Mouse (Mus musculus): Measurements from ENCODE around the gene Plcd1. TPM values are rescaled to one million over a fixed set of nuclear protein-coding genes. Genes with fewer than 3 reads are reported as not detected.
A peak's percentile ranks its signal among the peaks of the same experiment; 100 is the strongest.

Gene Plcd1
- total RNA-seq, 2 experiments from 2014 or later: not detected

- peak; percentile 61 for ATAC-seq (replicated peaks; ENCODE audit: poor library complexity, severe bottlenecking)
These were observed 63.7 kb downstream of the Plcd1 start for GRCm38 (mm10) chr9:119029568-119029967.

- peak; percentile 75 for ATAC-seq (replicated peaks; ENCODE audit: poor library complexity, severe bottlenecking)
These were observed 64.8 kb downstream of the Plcd1 start for GRCm38 (mm10) chr9:119028226-119029195.

- no peak for ATAC-seq (replicated peaks; ENCODE audit: poor library complexity, severe bottlenecking)
These were observed 66.0 kb downstream of the Plcd1 start for GRCm38 (mm10) chr9:119027337-119027736.

GRCm38 (mm10) chr9:119025832-119026331, 67.4 kb downstream of the Plcd1 start:
- ATAC-seq (replicated peaks; ENCODE audit: poor library complexity, severe bottlenecking): no peak

GRCm38 (mm10) chr9:119025263-119025662, 68.0 kb downstream of the Plcd1 start:
- no peak for ATAC-seq (replicated peaks; ENCODE audit: poor library complexity, severe bottlenecking)

- ATAC-seq (replicated peaks; ENCODE audit: poor library complexity, severe bottlenecking): no peak
These were observed 71.6 kb downstream of the Plcd1 start for GRCm38 (mm10) chr9:119021731-119022130.

Other genes starting within 250 kb of the Plcd1 start
- gene Ctdspl, start 167.0 kb downstream of the Plcd1 start, total RNA-seq (2014; fragmentation: Nextera tagmentation): 25.4 and 28.7 TPM in 2 replicates
- 6.5 and 7.9 TPM in 2 replicates for gene Ctdspl, start 167.0 kb downstream of the Plcd1 start, total RNA-seq (2017)
- 33.5 and 42.4 TPM in 2 replicates for gene Vill, start 40.7 kb downstream of the Plcd1 start, total RNA-seq (2014; fragmentation: Nextera tagmentation)
- 23.7 and 34.9 TPM in 2 replicates for gene Vill, start 40.7 kb downstream of the Plcd1 start, total RNA-seq (2017)
- 0.06 and 0.32 TPM in 2 replicates for gene Dlec1, start 9.0 kb upstream of the Plcd1 start, total RNA-seq (2014; fragmentation: Nextera tagmentation)
- gene Dlec1, start 9.0 kb upstream of the Plcd1 start, total RNA-seq (2017): 0.26 and 0.67 TPM in 2 replicates
- not detected in 2 replicates for gene Acaa1b, start 63.6 kb upstream of the Plcd1 start, total RNA-seq (2014; fragmentation: Nextera tagmentation)
- gene Acaa1b, start 63.6 kb upstream of the Plcd1 start, total RNA-seq (2017): not detected in 2 replicates
- not detected in 2 replicates for gene Gm47289, start 65.7 kb upstream of the Plcd1 start, total RNA-seq (2014; fragmentation: Nextera tagmentation)
- gene Gm47289, start 65.7 kb upstream of the Plcd1 start, total RNA-seq (2017): not detected in 2 replicates
- gene Slc22a13, start 115.6 kb upstream of the Plcd1 start, total RNA-seq (2014; fragmentation: Nextera tagmentation): not detected in 2 replicates
- gene Slc22a13, start 115.6 kb upstream of the Plcd1 start, total RNA-seq (2017): not detected in 2 replicates
- gene Oxsr1, start 228.9 kb upstream of the Plcd1 start, total RNA-seq (2014; fragmentation: Nextera tagmentation): 27.5 and 28.0 TPM in 2 replicates
- 28.7 and 30.5 TPM in 2 replicates for gene Oxsr1, start 228.9 kb upstream of the Plcd1 start, total RNA-seq (2017)
- 26.4 and 40.6 TPM in 2 replicates for gene Acaa1a, start 246.2 kb upstream of the Plcd1 start, total RNA-seq (2014; fragmentation: Nextera tagmentation)
- 21.2 and 26.2 TPM in 2 replicates for gene Acaa1a, start 246.2 kb upstream of the Plcd1 start, total RNA-seq (2017)
- gene Myd88, start 247.9 kb upstream of the Plcd1 start, total RNA-seq (2014; fragmentation: Nextera tagmentation): 31.1 and 47.6 TPM in 2 replicates
- gene Myd88, start 247.9 kb upstream of the Plcd1 start, total RNA-seq (2017): 16.4 and 24.2 TPM in 2 replicates